Mouse (Mus musculus) forebrain, embryonic 10.5 days (tissue): Measurements from ENCODE around the gene Wdr31. TPM values are rescaled to one million over a fixed set of nuclear protein-coding genes. Genes with fewer than 3 reads are reported as not detected.

Experiments
- DNase-seq: peaks from one replicate; pipeline ENCODE4 v3.0.0-alpha.2; 2017; ENCODE audit warnings: low spot score; ENCODE audit errors: extremely low spot score
- H3K27ac ChIP-seq: fragments of 300-500 bp; sonication (generic); 2 replicates; pipeline ENCODE4 v1.5.1; 2016; ENCODE audit warnings: mild to moderate bottlenecking
- H3K27me3 ChIP-seq: fragments of 300-500 bp; sonication (generic); 2 replicates; pipeline ENCODE4 v1.6.1; 2016; ENCODE audit warnings: mild to moderate bottlenecking; ENCODE audit not compliant: poor library complexity, severe bottlenecking
- H3K36me3 ChIP-seq: fragments of 300-500 bp; sonication (generic); replicated peaks from 2 replicates; pipeline ENCODE4 v1.6.1; 2016; ENCODE audit warnings: mild to moderate bottlenecking, moderate library complexity
- H3K4me1 ChIP-seq: fragments of 300-500 bp; sonication (generic); 2 replicates; pipeline ENCODE4 v1.6.1; 2016
- H3K4me3 ChIP-seq: fragments of 300-500 bp; sonication (generic); 2 replicates; pipeline ENCODE4 v1.5.1; 2016; ENCODE audit warnings: mild to moderate bottlenecking, moderate library complexity
- H3K9me3 ChIP-seq: fragments of 300-500 bp; sonication (generic); 2 replicates; pipeline ENCODE4 v1.6.1; 2016; ENCODE audit warnings: mild to moderate bottlenecking, moderate library complexity
- WGBS: fragments of 180-500 bp; shearing (Covaris S2); methylation state at CpG from one replicate; pipeline ENCODE4 v1.1.7; 2016; 5-methylcytosine and 5-hydroxymethylcytosine counted together
- polyA plus RNA-seq: library from polyadenylated mRNA; unstranded; fragments of >200 nt; fragmentation: Nextera tagmentation; extraction: Ambion mirVana; gene quantifications from 2 replicates; pipeline ENCODE4 v1.2.1, GENCODE M21; 2016

The Wdr31 gene
- polyA plus RNA-seq, 1 experiment from 2014 or later, result 17.4 TPM

- no peak for DNase-seq
These were observed 2.5 kb downstream of the Wdr31 start for GRCm38 (mm10) chr4:62468158-62468557.

DNA sequence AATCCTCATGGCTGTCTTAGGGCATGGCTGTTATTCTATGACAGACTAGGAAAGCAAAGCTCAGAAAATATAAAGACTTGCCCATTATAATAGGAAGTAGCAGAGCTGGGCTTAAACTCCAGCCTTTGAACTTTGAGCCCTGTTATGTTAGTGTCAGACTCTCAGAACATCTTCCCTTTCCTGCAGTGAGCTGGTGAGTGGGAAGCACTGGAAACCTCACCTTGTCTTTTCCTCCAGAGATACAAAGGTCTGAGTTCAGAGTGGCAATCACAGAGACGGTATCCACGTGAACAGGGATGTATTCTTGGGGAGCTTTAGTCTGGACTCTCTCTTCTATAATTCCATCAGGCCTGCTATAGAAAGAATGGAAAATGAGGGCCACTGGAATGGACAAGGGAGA is 7.6 kb downstream of the Wdr31 start:
- DNase-seq, result no peak
- Histone ChIP-seq H3K27ac (no peak overlapping the region), H3K36me3 (peaks cover 43% of the 10 kb centered on the region), H3K4me1 (no peaks in the 10 kb centered on the region), H3K27me3 (no peaks in the 10 kb centered on the region), H3K4me3 (no peak overlapping the region), H3K9me3 (no peaks in the 10 kb centered on the region)
- 93% methylated on average over 2 of the region's 2 CpGs for WGBS

More at GRCm38 (mm10) chr4:62468158-62468557, 2.5 kb downstream of the Wdr31 start:
- 0 out of 2 replicates have a peak, but pooled peaks cover 4% of the 10 kb centered on the region for H3K27me3 ChIP-seq
- H3K4me1 ChIP-seq, result peaks cover 13% of the 10 kb centered on the region
- peaks cover 4% of the 10 kb centered on the region; the same call in 1 of the 2 replicates for H3K9me3 ChIP-seq
- 92% methylated on average over 1 of the region's 1 CpGs for WGBS
- H3K27ac ChIP-seq, result no peak overlapping the region
- H3K4me3 ChIP-seq, result no peak overlapping the region
- H3K36me3 ChIP-seq, result peaks cover 16% of the 10 kb centered on the region

DNA sequence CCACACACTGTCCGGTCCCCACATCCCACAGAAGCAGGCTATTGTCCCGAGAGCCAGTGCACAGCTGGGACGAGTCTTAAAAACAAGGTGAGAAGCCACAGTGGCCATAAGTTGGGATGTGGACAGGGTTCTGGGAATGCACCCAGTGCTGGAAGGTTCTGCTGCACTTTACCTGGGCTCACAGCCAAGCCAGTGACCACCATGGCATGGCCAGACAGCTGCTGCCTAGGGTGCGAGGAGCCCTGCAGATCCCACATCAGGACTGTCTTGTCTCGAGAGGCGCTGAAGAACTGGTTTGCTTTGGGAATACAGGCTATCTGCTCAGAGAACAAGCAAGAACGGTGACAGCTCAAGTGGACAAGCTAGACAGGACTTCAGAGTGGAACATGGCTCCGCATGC is 10.3 kb downstream of the Wdr31 start:
- WGBS, result 94% methylated on average over 8 of the region's 8 CpGs
- DNase-seq, result no peak
- Histone ChIP-seq H3K36me3 (peaks cover 44% of the 10 kb centered on the region), H3K27me3 (no peaks in the 10 kb centered on the region), H3K9me3 (no peaks in the 10 kb centered on the region), H3K4me1 (no peaks in the 10 kb centered on the region), H3K27ac (no peak overlapping the region), H3K4me3 (no peak overlapping the region)

DNA sequence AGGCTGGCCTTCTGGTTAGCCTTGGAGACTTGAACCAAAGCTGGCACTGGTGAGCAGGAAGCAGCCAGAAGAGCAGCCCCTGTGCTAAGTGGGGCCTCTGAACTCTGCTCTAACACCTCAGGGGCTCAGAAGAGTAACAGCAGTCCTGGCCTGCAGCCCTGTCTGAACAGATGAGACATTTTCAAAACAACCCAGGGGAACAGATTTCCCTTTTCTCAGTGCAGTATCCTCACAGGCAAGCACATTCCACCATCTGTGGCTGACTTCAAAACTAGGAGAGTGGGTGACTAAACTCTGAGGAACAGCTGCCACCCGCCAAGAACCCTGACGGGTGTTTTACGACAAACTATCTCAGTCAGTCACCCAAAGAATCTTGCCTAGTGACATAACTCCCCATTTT is 11.6 kb downstream of the Wdr31 start:
- no peak overlapping the region for H3K27ac ChIP-seq
- no peak overlapping the region for H3K4me3 ChIP-seq
- no peaks in the 10 kb centered on the region for H3K27me3 ChIP-seq
- H3K4me1 ChIP-seq, result no peaks in the 10 kb centered on the region
- WGBS, result 96% methylated on average over 3 of the region's 3 CpGs
- DNase-seq, result no peak
- H3K36me3 ChIP-seq, result peaks cover 44% of the 10 kb centered on the region
- H3K9me3 ChIP-seq, result no peaks in the 10 kb centered on the region

DNA sequence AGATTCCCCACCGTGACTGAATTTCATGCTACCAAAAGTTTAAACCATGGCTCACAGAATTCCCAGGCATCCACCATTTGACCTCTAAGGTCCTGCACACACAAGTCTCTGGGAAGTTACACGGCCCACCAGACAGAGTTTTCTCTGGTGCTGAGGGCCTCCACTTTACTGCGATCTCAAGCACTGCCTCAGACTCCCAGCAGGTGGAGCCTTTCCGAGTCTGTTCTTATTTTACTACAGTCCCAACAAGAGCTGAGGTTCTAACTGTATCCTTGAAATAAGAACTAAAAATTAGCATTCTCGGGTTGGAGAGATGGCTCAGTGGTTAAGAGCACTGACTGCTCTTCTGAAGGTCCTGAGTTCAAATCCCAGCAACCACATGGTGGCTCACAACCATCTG is 15.7 kb downstream of the Wdr31 start:
- no peak overlapping the region for H3K4me3 ChIP-seq
- peak; percentile 33 for DNase-seq
- no peaks in the 10 kb centered on the region for H3K27me3 ChIP-seq
- no peaks in the 10 kb centered on the region for H3K9me3 ChIP-seq
- H3K4me1 ChIP-seq, result no peaks in the 10 kb centered on the region
- no peak overlapping the region for H3K27ac ChIP-seq
- WGBS, result 67% methylated on average over 5 of the region's 5 CpGs
- H3K36me3 ChIP-seq, result peaks cover 14% of the 10 kb centered on the region

DNA sequence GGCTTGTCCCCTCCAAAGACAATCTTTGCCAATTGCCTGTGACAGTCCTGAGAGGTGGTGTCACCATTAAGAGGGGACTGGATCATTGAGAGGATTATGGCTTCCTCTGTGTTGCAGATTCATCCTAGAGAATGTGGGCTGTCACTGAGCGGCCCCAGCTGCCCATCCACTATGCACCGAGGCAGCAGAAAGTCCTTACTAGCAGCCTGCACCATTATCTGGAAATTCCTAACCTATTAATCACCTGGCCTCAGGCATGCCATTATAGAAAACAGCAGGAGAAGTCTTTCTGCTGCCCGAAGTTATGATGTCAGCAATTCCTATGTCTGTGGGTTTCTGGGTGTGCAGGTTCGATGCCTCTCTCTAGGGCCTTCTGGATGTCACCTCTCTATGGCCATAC is 29.7 kb downstream of the Wdr31 start:
- Histone ChIP-seq H3K9me3 (no peaks in the 10 kb centered on the region), H3K27me3 (no peaks in the 10 kb centered on the region), H3K4me3 (no peak overlapping the region), H3K27ac (no peak overlapping the region), H3K4me1 (no peaks in the 10 kb centered on the region), H3K36me3 (no peaks in the 10 kb centered on the region)
- no peak for DNase-seq
- 83% methylated on average over 4 of the region's 4 CpGs for WGBS

DNA sequence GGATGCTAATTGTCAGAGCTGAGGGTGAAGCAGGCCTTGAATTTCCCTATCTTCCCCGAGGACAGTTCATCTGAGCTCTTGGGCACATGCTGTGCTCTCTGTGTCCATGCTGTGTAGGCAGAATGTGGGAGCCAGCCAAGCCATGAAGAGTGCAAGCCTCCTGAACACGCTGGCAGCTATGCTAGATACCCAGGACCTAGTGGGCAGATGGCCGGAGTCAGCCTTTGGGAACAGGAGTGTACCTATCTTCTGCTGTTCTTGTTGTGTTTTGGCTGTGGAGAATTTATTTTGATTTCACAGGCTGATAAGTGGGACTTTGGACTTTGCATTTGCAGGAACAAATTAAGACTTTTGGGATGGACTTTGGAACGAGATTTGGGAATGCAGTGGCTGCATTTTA is 30.2 kb downstream of the Wdr31 start:
- H3K27me3 ChIP-seq, result no peaks in the 10 kb centered on the region
- H3K36me3 ChIP-seq, result no peaks in the 10 kb centered on the region
- no peak for DNase-seq
- H3K4me1 ChIP-seq, result no peaks in the 10 kb centered on the region
- WGBS, result 84% methylated on average over 4 of the region's 4 CpGs
- no peaks in the 10 kb centered on the region for H3K9me3 ChIP-seq
- no peak overlapping the region for H3K4me3 ChIP-seq
- H3K27ac ChIP-seq, result no peak overlapping the region

- no peak overlapping the region for H3K27ac ChIP-seq
- 72% methylated on average over 4 of the region's 4 CpGs for WGBS
- H3K9me3 ChIP-seq, result no peaks in the 10 kb centered on the region
- no peak for DNase-seq
- no peaks in the 10 kb centered on the region for H3K27me3 ChIP-seq
- H3K4me1 ChIP-seq, result no peaks in the 10 kb centered on the region
- H3K4me3 ChIP-seq, result no peak overlapping the region
- H3K36me3 ChIP-seq, result no peaks in the 10 kb centered on the region
These were observed 30.9 kb downstream of the Wdr31 start for GRCm38 (mm10) chr4:62439793-62440192.

DNA sequence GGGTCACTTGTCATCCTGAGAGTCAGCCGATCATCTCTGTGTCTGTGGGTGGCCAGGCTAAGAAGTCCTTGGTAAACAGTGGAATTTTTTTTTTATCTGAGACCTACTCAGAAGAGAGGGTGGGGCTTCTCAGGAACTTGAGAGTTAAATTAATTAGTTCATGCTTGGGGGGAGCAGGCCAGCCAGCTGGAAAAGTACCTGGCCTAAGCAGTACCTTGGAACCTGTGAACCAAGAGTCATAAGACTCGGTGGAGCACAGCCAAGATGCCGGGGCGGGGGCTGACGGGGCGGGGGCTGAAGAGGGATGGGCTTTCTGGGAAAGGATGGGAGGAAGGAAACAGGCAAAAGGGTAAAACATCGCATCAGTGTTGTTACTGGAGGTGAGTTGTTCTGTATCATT is 32.8 kb downstream of the Wdr31 start:
- no peaks in the 10 kb centered on the region for H3K4me1 ChIP-seq
- H3K27ac ChIP-seq, result no peak overlapping the region
- H3K9me3 ChIP-seq, result no peaks in the 10 kb centered on the region
- WGBS, result 83% methylated on average over 7 of the region's 7 CpGs
- no peaks in the 10 kb centered on the region for H3K27me3 ChIP-seq
- H3K36me3 ChIP-seq, result no peaks in the 10 kb centered on the region
- no peak overlapping the region for H3K4me3 ChIP-seq
- no peak for DNase-seq

DNA sequence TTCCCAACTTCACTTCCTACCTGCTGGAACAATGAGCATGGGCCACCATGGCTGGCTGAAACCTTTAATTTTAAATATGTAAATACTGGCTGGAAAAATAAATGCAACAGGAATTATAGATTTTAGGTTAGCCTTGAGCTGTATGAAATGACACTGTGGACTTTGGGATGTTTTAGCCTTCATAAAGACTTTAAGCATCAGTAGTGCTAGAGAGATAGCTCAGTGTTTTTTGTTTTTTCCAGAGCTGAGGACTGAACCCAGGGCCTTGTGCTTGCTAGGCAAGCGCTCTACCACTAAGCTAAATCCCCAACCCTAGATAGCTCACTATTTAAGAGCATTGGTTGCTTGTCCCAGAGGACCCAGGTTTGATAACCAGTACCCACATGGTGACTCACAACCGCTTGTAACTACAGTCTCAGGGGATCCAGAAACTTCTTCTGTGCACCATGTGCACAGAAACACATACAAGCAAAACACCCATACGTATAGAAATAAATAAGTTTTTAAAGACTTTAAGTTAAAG is 33.4 kb downstream of the Wdr31 start:
- no peaks in the 10 kb centered on the region for H3K27me3 ChIP-seq
- DNase-seq, result no peak
- H3K4me3 ChIP-seq, result no peak overlapping the region
- no peaks in the 10 kb centered on the region for H3K36me3 ChIP-seq
- 92% methylated on average over 3 of the region's 3 CpGs for WGBS
- no peaks in the 10 kb centered on the region for H3K9me3 ChIP-seq
- no peak overlapping the region for H3K27ac ChIP-seq
- no peaks in the 10 kb centered on the region for H3K4me1 ChIP-seq

DNA sequence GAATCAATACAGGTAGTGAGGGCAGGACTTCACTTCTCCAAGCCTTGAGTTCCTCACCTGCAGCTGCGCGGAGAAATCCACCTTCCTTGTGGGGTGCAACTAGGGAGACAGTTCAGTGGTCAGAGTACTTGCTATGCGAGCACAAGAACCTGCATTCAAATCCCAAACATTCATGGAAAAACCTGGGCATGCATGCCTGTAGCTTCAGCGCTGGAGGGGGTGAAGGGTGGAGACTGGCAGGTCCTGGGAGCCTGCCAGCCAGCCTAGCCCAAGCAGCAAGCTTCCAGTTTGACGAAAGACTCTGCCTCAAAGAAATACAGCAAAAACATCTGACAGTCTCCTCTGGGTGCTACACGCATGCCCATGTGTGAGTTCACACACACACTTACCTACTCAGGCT is 35.6 kb downstream of the Wdr31 start, which contains the start of gene Rnf183:
Rnf183 (minus strand) TSS at position 172 of the 400 bp plus-strand sequence.
- Histone ChIP-seq H3K27me3 (no peaks in the 10 kb centered on the region), H3K36me3 (no peaks in the 10 kb centered on the region), H3K4me1 (no peaks in the 10 kb centered on the region), H3K4me3 (no peak within 1 kb of the TSS), H3K27ac (no peak within 1 kb of the TSS), H3K9me3 (no peaks in the 10 kb centered on the region)
- DNase-seq, result no peak
- WGBS, result 85% methylated on average over 6 of the region's 6 CpGs

GRCm38 (mm10) chr4:62433939-62434870 is 36.5 kb downstream of the Wdr31 start:
- Histone ChIP-seq H3K36me3 (no peaks in the 10 kb centered on the region), H3K27ac (no peak overlapping the region), H3K27me3 (no peaks in the 10 kb centered on the region), H3K4me3 (no peak overlapping the region), H3K4me1 (no peaks in the 10 kb centered on the region), H3K9me3 (no peaks in the 10 kb centered on the region)
- DNase-seq, result no peak
- WGBS, result 85% methylated on average over 7 of the region's 7 CpGs

DNA sequence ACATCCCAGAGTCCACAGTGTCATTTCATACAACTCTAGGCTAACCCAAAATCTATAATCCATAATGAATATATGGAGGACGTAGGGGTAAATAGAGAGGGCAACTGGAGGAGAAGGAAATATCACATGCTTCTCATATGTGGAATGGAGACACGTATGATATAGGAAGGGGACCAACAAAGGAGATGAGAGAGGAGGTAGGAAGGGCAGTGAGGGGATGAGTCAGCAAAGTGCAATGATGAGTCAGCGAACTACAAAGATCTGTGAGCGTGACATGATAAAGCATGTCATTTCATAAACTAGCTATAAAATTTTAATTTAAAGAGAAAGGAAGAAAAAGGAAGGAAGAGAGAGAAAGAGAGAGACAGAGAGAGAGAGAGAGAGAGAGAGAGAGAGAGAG is 39.2 kb downstream of the Wdr31 start:
- H3K9me3 ChIP-seq, result no peaks in the 10 kb centered on the region
- H3K4me1 ChIP-seq, result no peaks in the 10 kb centered on the region
- no peak overlapping the region for H3K27ac ChIP-seq
- H3K36me3 ChIP-seq, result no peaks in the 10 kb centered on the region
- no peak for DNase-seq
- no peak overlapping the region for H3K4me3 ChIP-seq
- 86% methylated on average over 4 of the region's 4 CpGs for WGBS
- H3K27me3 ChIP-seq, result no peaks in the 10 kb centered on the region
